Mouse (Mus musculus): ENCODE results near the gene A930033H14Rik. TPM values are rescaled to one million over a fixed set of nuclear protein-coding genes. Genes with fewer than 3 reads are reported as not detected.
A peak's percentile ranks its signal among the peaks of the same experiment; 100 is the strongest.

A930033H14Rik gene
- polyA plus RNA-seq, 1 experiment from 2014 or later = 2.9 TPM

- WGBS = 7% methylated on average over 14 of the region's 14 CpGs
- Histone ChIP-seq H3K9ac (replicated peaks) (peak overlapping the region; percentile 91), H3K4me3 (replicated peaks) (peak overlapping the region; percentile 73), H3K27me3 (no peaks in the 10 kb centered on the region), H3K9me3 (peaks cover 5% of the 10 kb centered on the region; the same call in 1 of the 2 replicates), H3K36me3 (peaks cover 24% of the 10 kb centered on the region), H3K27ac (peak overlapping the region; percentile 99), H3K4me1 (replicated peaks) (peaks cover 20% of the 10 kb centered on the region), H3K4me2 (peak overlapping the region; percentile 81)
- no peak for ATAC-seq (ENCODE audit: insufficient number of reproducible peaks, insufficient read depth, low FRiP score, low TSS enrichment, low read depth)
Measured at GRCm38 (mm10) chr10:69211976-69212375, 922 bp downstream of the A930033H14Rik start.

GRCm38 (mm10) chr10:69211560-69211959, 1.3 kb downstream of the A930033H14Rik start:
- WGBS = 62% methylated on average over 8 of the region's 8 CpGs
- peaks cover 20% of the 10 kb centered on the region for H3K4me1 ChIP-seq (replicated peaks)

GRCm38 (mm10) chr10:69210659-69211058, 2.2 kb downstream of the A930033H14Rik start:
- no peak overlapping the region for H3K4me2 ChIP-seq
- no peak overlapping the region for H3K9ac ChIP-seq (replicated peaks)
- peaks cover 11% of the 10 kb centered on the region for H3K36me3 ChIP-seq
- 76% methylated on average over 5 of the region's 5 CpGs for WGBS
- no peak for ATAC-seq (ENCODE audit: insufficient number of reproducible peaks, insufficient read depth, low FRiP score, low TSS enrichment, low read depth)
- no peaks in the 10 kb centered on the region for H3K27me3 ChIP-seq
- H3K4me1 ChIP-seq (replicated peaks) = peaks cover 20% of the 10 kb centered on the region
- H3K4me3 ChIP-seq (replicated peaks) = no peak overlapping the region
- H3K9me3 ChIP-seq = no peaks in the 10 kb centered on the region
- H3K27ac ChIP-seq = no peak overlapping the region

More at GRCm38 (mm10) chr10:69211560-69211959, 1.3 kb downstream of the A930033H14Rik start:
- H3K4me3 ChIP-seq (replicated peaks) = peak overlapping the region; percentile 73
- peaks cover 20% of the 10 kb centered on the region for H3K36me3 ChIP-seq
- peak overlapping the region; percentile 99; the same call in 1 of the 2 replicates for H3K27ac ChIP-seq
- no peak for ATAC-seq (ENCODE audit: insufficient number of reproducible peaks, insufficient read depth, low FRiP score, low TSS enrichment, low read depth)
- H3K27me3 ChIP-seq = no peaks in the 10 kb centered on the region
- peak overlapping the region; percentile 91; the same call in 1 of the 2 replicates for H3K9ac ChIP-seq (replicated peaks)
- peak overlapping the region; percentile 81 for H3K4me2 ChIP-seq
- peaks cover 3% of the 10 kb centered on the region; the same call in 1 of the 2 replicates for H3K9me3 ChIP-seq

GRCm38 (mm10) chr10:69210006-69210405, 2.9 kb downstream of the A930033H14Rik start:
- no peak overlapping the region for H3K4me2 ChIP-seq
- no peaks in the 10 kb centered on the region for H3K27me3 ChIP-seq
- no peak overlapping the region for H3K4me3 ChIP-seq (replicated peaks)
- H3K36me3 ChIP-seq = peaks cover 7% of the 10 kb centered on the region; the same call in 1 of the 2 replicates
- peaks cover 26% of the 10 kb centered on the region for H3K4me1 ChIP-seq (replicated peaks)
- ATAC-seq (ENCODE audit: insufficient number of reproducible peaks, insufficient read depth, low FRiP score, low TSS enrichment, low read depth) = no peak
- 96% methylated on average over 10 of the region's 10 CpGs for WGBS
- no peak overlapping the region for H3K27ac ChIP-seq
- no peaks in the 10 kb centered on the region for H3K9me3 ChIP-seq
- no peak overlapping the region for H3K9ac ChIP-seq (replicated peaks)

- no peak for ATAC-seq (ENCODE audit: insufficient number of reproducible peaks, insufficient read depth, low FRiP score, low TSS enrichment, low read depth)
- 89% methylated on average over 3 of the region's 3 CpGs for WGBS
Measured at GRCm38 (mm10) chr10:69208705-69209104, 4.2 kb downstream of the A930033H14Rik start.

GRCm38 (mm10) chr10:69207981-69208630, 4.8 kb downstream of the A930033H14Rik start:
- no peaks in the 10 kb centered on the region for H3K27me3 ChIP-seq
- H3K4me2 ChIP-seq = no peak overlapping the region
- peaks cover 7% of the 10 kb centered on the region; the same call in 1 of the 2 replicates for H3K36me3 ChIP-seq
- H3K4me1 ChIP-seq (replicated peaks) = peaks cover 20% of the 10 kb centered on the region
- no peak overlapping the region for H3K9ac ChIP-seq (replicated peaks)
- no peaks in the 10 kb centered on the region for H3K9me3 ChIP-seq
- peak; percentile 29; the same call in 1 of the 2 replicates for ATAC-seq (ENCODE audit: insufficient number of reproducible peaks, insufficient read depth, low FRiP score, low TSS enrichment, low read depth)
- no peak overlapping the region; the same call in 1 of the 2 replicates for H3K27ac ChIP-seq
- WGBS = 83% methylated on average over 15 of the region's 15 CpGs
- H3K4me3 ChIP-seq (replicated peaks) = no peak overlapping the region

More at GRCm38 (mm10) chr10:69208705-69209104, 4.2 kb downstream of the A930033H14Rik start:
- Histone ChIP-seq H3K4me1 (replicated peaks) (peaks cover 21% of the 10 kb centered on the region), H3K9ac (replicated peaks) (no peak overlapping the region), H3K4me2 (no peak overlapping the region), H3K27ac (no peak overlapping the region), H3K27me3 (no peaks in the 10 kb centered on the region), H3K4me3 (replicated peaks) (no peak overlapping the region), H3K36me3 (peaks cover 7% of the 10 kb centered on the region; the same call in 1 of the 2 replicates), H3K9me3 (no peaks in the 10 kb centered on the region)

- WGBS = 89% methylated on average over 7 of the region's 7 CpGs
- Histone ChIP-seq H3K36me3 (peaks cover 7% of the 10 kb centered on the region; the same call in 1 of the 2 replicates), H3K9ac (replicated peaks) (no peak overlapping the region), H3K27ac (no peak overlapping the region; the same call in 1 of the 2 replicates), H3K9me3 (no peaks in the 10 kb centered on the region), H3K4me3 (replicated peaks) (no peak overlapping the region), H3K4me2 (no peak overlapping the region), H3K27me3 (no peaks in the 10 kb centered on the region), H3K4me1 (replicated peaks) (peaks cover 20% of the 10 kb centered on the region)
- no peak for ATAC-seq (ENCODE audit: insufficient number of reproducible peaks, insufficient read depth, low FRiP score, low TSS enrichment, low read depth)
Measured at GRCm38 (mm10) chr10:69207481-69207880, 5.4 kb downstream of the A930033H14Rik start.

GRCm38 (mm10) chr10:69206081-69206480, 6.8 kb downstream of the A930033H14Rik start:
- peaks cover 10% of the 10 kb centered on the region for H3K4me1 ChIP-seq (replicated peaks)
- H3K4me2 ChIP-seq = no peak overlapping the region
- no peak overlapping the region for H3K4me3 ChIP-seq (replicated peaks)
- WGBS = 85% methylated on average over 6 of the region's 6 CpGs
- H3K9ac ChIP-seq (replicated peaks) = no peak overlapping the region
- peaks cover 7% of the 10 kb centered on the region; the same call in 1 of the 2 replicates for H3K36me3 ChIP-seq
- ATAC-seq (ENCODE audit: insufficient number of reproducible peaks, insufficient read depth, low FRiP score, low TSS enrichment, low read depth) = no peak
- no peak overlapping the region for H3K27ac ChIP-seq
- no peaks in the 10 kb centered on the region for H3K9me3 ChIP-seq
- H3K27me3 ChIP-seq = no peaks in the 10 kb centered on the region

GRCm38 (mm10) chr10:69204677-69205400, 8.1 kb downstream of the A930033H14Rik start:
- ATAC-seq (ENCODE audit: insufficient number of reproducible peaks, insufficient read depth, low FRiP score, low TSS enrichment, low read depth) = no peak
- Histone ChIP-seq H3K36me3 (peaks cover 5% of the 10 kb centered on the region; the same call in 1 of the 2 replicates), H3K4me3 (replicated peaks) (no peak overlapping the region), H3K27me3 (no peaks in the 10 kb centered on the region), H3K9me3 (no peaks in the 10 kb centered on the region), H3K9ac (replicated peaks) (no peak overlapping the region), H3K27ac (no peak overlapping the region), H3K4me1 (replicated peaks) (peaks cover 10% of the 10 kb centered on the region), H3K4me2 (no peak overlapping the region)
- whole genome bisulfite sequencing = 55% methylated on average over 8 of the region's 8 CpGs

GRCm38 (mm10) chr10:69193721-69194120, 19.2 kb downstream of the A930033H14Rik start:
- Histone ChIP-seq H3K4me1 (replicated peaks) (no peaks in the 10 kb centered on the region), H3K9ac (replicated peaks) (no peak overlapping the region), H3K36me3 (no peaks in the 10 kb centered on the region), H3K4me3 (replicated peaks) (no peak overlapping the region), H3K27ac (no peak overlapping the region), H3K27me3 (no peaks in the 10 kb centered on the region), H3K4me2 (no peak overlapping the region), H3K9me3 (no peaks in the 10 kb centered on the region)
- 86% methylated on average over 10 of the region's 10 CpGs for WGBS
- no peak for ATAC-seq (ENCODE audit: insufficient number of reproducible peaks, insufficient read depth, low FRiP score, low TSS enrichment, low read depth)

- ATAC-seq (ENCODE audit: insufficient number of reproducible peaks, insufficient read depth, low FRiP score, low TSS enrichment, low read depth) = no peak
- no peak overlapping the region for H3K4me2 ChIP-seq
- H3K27ac ChIP-seq = no peak overlapping the region
- no peak overlapping the region for H3K4me3 ChIP-seq (replicated peaks)
- H3K4me1 ChIP-seq (replicated peaks) = no peaks in the 10 kb centered on the region
- WGBS = 91% methylated on average over 5 of the region's 5 CpGs
- no peaks in the 10 kb centered on the region for H3K36me3 ChIP-seq
- H3K27me3 ChIP-seq = no peaks in the 10 kb centered on the region
- H3K9me3 ChIP-seq = no peaks in the 10 kb centered on the region
- H3K9ac ChIP-seq (replicated peaks) = no peak overlapping the region
Measured at GRCm38 (mm10) chr10:69192266-69192665, 20.6 kb downstream of the A930033H14Rik start.

Measured in limb, embryonic 12.5 days (tissue).